Mouse (Mus musculus) midbrain, embryonic 16.5 days (tissue): Measurements from ENCODE around the gene Gm49337. TPM values are rescaled to one million over a fixed set of nuclear protein-coding genes. Genes with fewer than 3 reads are reported as not detected.
A peak's percentile ranks its signal among the peaks of the same experiment; 100 is the strongest.

Experiments
- ATAC-seq: fragments of 200-750 bp; cut with Nextera tagmentation; 2 replicates; pipeline ENCODE4 v1.8.0; 2017; ENCODE audit warnings: moderate TSS enrichment
- H3K27ac ChIP-seq: fragments of 300-500 bp; sonication (generic); 2 replicates; pipeline ENCODE4 v1.5.1; 2014; ENCODE audit warnings: mild to moderate bottlenecking, low read length, mixed read lengths
- H3K27me3 ChIP-seq: fragments of 300-500 bp; sonication (generic); 2 replicates; pipeline ENCODE4 v1.6.1; 2014; ENCODE audit warnings: low read depth, low read length, mixed read lengths; ENCODE audit not compliant: control insufficient read depth, insufficient read depth
- H3K36me3 ChIP-seq: fragments of 300-500 bp; sonication (generic); 2 replicates; pipeline ENCODE4 v1.6.1; 2014; ENCODE audit warnings: mild to moderate bottlenecking, low read length, moderate library complexity, mixed read lengths; ENCODE audit not compliant: control insufficient read depth, insufficient read depth
- H3K4me1 ChIP-seq: fragments of 300-500 bp; sonication (generic); 2 replicates; pipeline ENCODE4 v1.6.1; 2014; ENCODE audit warnings: mild to moderate bottlenecking, low read length, mixed read lengths; ENCODE audit not compliant: control insufficient read depth, insufficient read depth
- H3K4me2 ChIP-seq: fragments of 300-500 bp; sonication (generic); 2 replicates; pipeline ENCODE4 v1.6.1; 2014; ENCODE audit warnings: mild to moderate bottlenecking, low read length, mixed read lengths
- H3K4me3 ChIP-seq: fragments of 300-500 bp; sonication (generic); 2 replicates; pipeline ENCODE4 v1.5.1; 2014; ENCODE audit warnings: low read depth, mild to moderate bottlenecking, low read length, moderate library complexity, mixed read lengths
- H3K9ac ChIP-seq: fragments of 300-500 bp; sonication (generic); 2 replicates; pipeline ENCODE4 v1.6.1; 2014; ENCODE audit warnings: low read depth, low read length, mixed read lengths
- H3K9me3 ChIP-seq: fragments of 300-500 bp; sonication (generic); replicated peaks from 2 replicates; pipeline ENCODE4 v1.6.1; 2014; ENCODE audit warnings: mild to moderate bottlenecking, low read length, mixed read lengths; ENCODE audit not compliant: control insufficient read depth, poor library complexity, severe bottlenecking
- WGBS: fragments of 180-500 bp; shearing (Covaris S2); extraction: QIAGEN DNeasy Blood & Tissue Kit; methylation state at CpG from one replicate; pipeline ENCODE4 v1.1.7; 2014; 5-methylcytosine and 5-hydroxymethylcytosine counted together
- polyA plus RNA-seq: library from polyadenylated mRNA; unstranded; fragments of >200 nt; fragmentation: Nextera tagmentation; extraction: Ambion mirVana; gene quantifications from 2 replicates; pipeline ENCODE4 v1.2.1, GENCODE M21; 2015

Gene Gm49337
- polyA plus RNA-seq, 1 experiment from 2014 or later: not detected

- 87% methylated on average over 1 of the region's 1 CpGs for WGBS
- Histone ChIP-seq H3K4me1 (peaks cover 7% of the 10 kb centered on the region; the same call in 1 of the 2 replicates), H3K27me3 (no peaks in the 10 kb centered on the region), H3K4me2 (no peak overlapping the region), H3K27ac (no peak overlapping the region), H3K36me3 (no peaks in the 10 kb centered on the region), H3K9me3 (no peaks in the 10 kb centered on the region), H3K9ac (no peak overlapping the region), H3K4me3 (no peak overlapping the region)
- no peak for ATAC-seq
Observed at GRCm38 (mm10) chr4:116141736-116142135, 31.4 kb upstream of the Gm49337 start.

- H3K9me3 ChIP-seq: no peaks in the 10 kb centered on the region
- no peak overlapping the region for H3K9ac ChIP-seq
- no peaks in the 10 kb centered on the region for H3K27me3 ChIP-seq
- WGBS: 83% methylated on average over 7 of the region's 7 CpGs
- H3K4me2 ChIP-seq: no peak overlapping the region
- peaks cover 7% of the 10 kb centered on the region; the same call in 1 of the 2 replicates for H3K4me1 ChIP-seq
- no peaks in the 10 kb centered on the region for H3K36me3 ChIP-seq
- no peak for ATAC-seq
- no peak overlapping the region for H3K4me3 ChIP-seq
- H3K27ac ChIP-seq: no peak overlapping the region
Observed at GRCm38 (mm10) chr4:116142269-116142668, 30.9 kb upstream of the Gm49337 start.

- 17% methylated on average over 7 of the region's 7 CpGs for WGBS
- Histone ChIP-seq H3K9ac (no peak overlapping the region), H3K9me3 (no peaks in the 10 kb centered on the region), H3K4me3 (peak overlapping the region; percentile 60), H3K27ac (no peak overlapping the region), H3K27me3 (no peaks in the 10 kb centered on the region), H3K36me3 (no peaks in the 10 kb centered on the region), H3K4me1 (peaks cover 7% of the 10 kb centered on the region; the same call in 1 of the 2 replicates), H3K4me2 (peak overlapping the region; percentile 92)
- no peak for ATAC-seq
Observed at GRCm38 (mm10) chr4:116143317-116143811, 29.8 kb upstream of the Gm49337 start.

GRCm38 (mm10) chr4:116143891-116144717 lies 29.1 kb upstream of the Gm49337 start:
- Histone ChIP-seq H3K27ac (no peak overlapping the region), H3K4me2 (peak overlapping the region; percentile 92), H3K9me3 (no peaks in the 10 kb centered on the region), H3K36me3 (no peaks in the 10 kb centered on the region), H3K9ac (peak overlapping the region; percentile 73), H3K4me3 (peak overlapping the region; percentile 60), H3K27me3 (no peaks in the 10 kb centered on the region), H3K4me1 (peaks cover 7% of the 10 kb centered on the region; the same call in 1 of the 2 replicates)
- peak; percentile 69 for ATAC-seq
- whole genome bisulfite sequencing: under 1% methylated on average over 46 of the region's 47 CpGs

GRCm38 (mm10) chr4:116149812-116150155 lies 23.4 kb upstream of the Gm49337 start:
- H3K4me2 ChIP-seq: peak overlapping the region; percentile 75
- peak; percentile 13; the same call in 1 of the 2 replicates for ATAC-seq
- no peaks in the 10 kb centered on the region for H3K27me3 ChIP-seq
- peak overlapping the region; percentile 86 for H3K4me3 ChIP-seq
- WGBS: 19% methylated on average over 6 of the region's 6 CpGs
- peak overlapping the region; percentile 96 for H3K9ac ChIP-seq
- H3K9me3 ChIP-seq: no peaks in the 10 kb centered on the region
- peaks cover 15% of the 10 kb centered on the region for H3K36me3 ChIP-seq
- H3K27ac ChIP-seq: peak overlapping the region; percentile 87
- H3K4me1 ChIP-seq: peaks cover 13% of the 10 kb centered on the region

GRCm38 (mm10) chr4:116150156-116150861 lies 22.9 kb upstream of the Gm49337 start:
- Histone ChIP-seq H3K9me3 (no peaks in the 10 kb centered on the region), H3K4me3 (peak overlapping the region; percentile 86), H3K27me3 (no peaks in the 10 kb centered on the region), H3K9ac (peak overlapping the region; percentile 96), H3K36me3 (peaks cover 19% of the 10 kb centered on the region), H3K4me1 (peaks cover 13% of the 10 kb centered on the region), H3K4me2 (peak overlapping the region; percentile 75), H3K27ac (peak overlapping the region; percentile 87)
- peak; percentile 92 for ATAC-seq
- WGBS: under 1% methylated on average over 53 of the region's 73 CpGs

- H3K27me3 ChIP-seq: no peaks in the 10 kb centered on the region
- H3K4me2 ChIP-seq: peak overlapping the region; percentile 75
- peak overlapping the region; percentile 96 for H3K9ac ChIP-seq
- H3K36me3 ChIP-seq: peaks cover 22% of the 10 kb centered on the region
- H3K4me3 ChIP-seq: peak overlapping the region; percentile 86
- 29% methylated on average over 4 of the region's 4 CpGs for WGBS
- H3K4me1 ChIP-seq: peaks cover 13% of the 10 kb centered on the region
- peak; percentile 18; the same call in 1 of the 2 replicates for ATAC-seq
- H3K27ac ChIP-seq: no peak overlapping the region; the same call in 1 of the 2 replicates
- no peaks in the 10 kb centered on the region for H3K9me3 ChIP-seq
Observed at GRCm38 (mm10) chr4:116150862-116151221, 22.3 kb upstream of the Gm49337 start.

- 78% methylated on average over 6 of the region's 6 CpGs for WGBS
- Histone ChIP-seq H3K36me3 (peaks cover 26% of the 10 kb centered on the region), H3K27me3 (no peaks in the 10 kb centered on the region), H3K9ac (peak within 1 kb of the TSS; percentile 96), H3K4me2 (peak within 1 kb of the TSS; percentile 75), H3K9me3 (no peaks in the 10 kb centered on the region), H3K4me3 (peak within 1 kb of the TSS; percentile 86), H3K27ac (peak within 1 kb of the TSS; percentile 87), H3K4me1 (peaks cover 13% of the 10 kb centered on the region)
- no peak for ATAC-seq
Observed at GRCm38 (mm10) chr4:116151238-116151637, 21.9 kb upstream of the Gm49337 start, which contains the start of gene Lurap1. Lurap1 (minus strand) TSS chr4:116151338.
